Mouse (Mus musculus): ENCODE measurements at regions not wholly inside any gene's neighbourhood (a gene's known extent, or its start where the extent isn't known, plus 50 kb on each side); places are given as distances from the start of the nearest gene placed in this dataset.

GRCm38 (mm10) chr11:109079466-109079865, 64.7 kb downstream of the E030025P04Rik start:
- TF ChIP-seq CTCF (IDR thresholded peaks at IDR 0.05; ENCODE audit: extremely low read depth, insufficient read length, insufficient replicate concordance, low read depth, low read length): no peak
- TF ChIP-seq POLR2A (IDR thresholded peaks at IDR 0.05; ENCODE audit: low read depth, low read length): no peak
